Mouse (Mus musculus): ENCODE measurements around the gene Ces2e.

GRCm38 (mm10) chr8:104962229-104962901 is 36.3 kb downstream of the Ces2e start:
- TF ChIP-seq CTCF (IDR thresholded peaks at IDR 0.05; ENCODE audit: low read depth) (no peak), EP300 (IDR thresholded peaks at IDR 0.05; ENCODE audit: low read depth) (peak; percentile 98)

Measured in liver, postnatal 0 days (tissue).